Mouse (Mus musculus): ENCODE measurements at regions not wholly inside any gene's neighbourhood (a gene's known extent, or its start where the extent isn't known, plus 50 kb on each side); places are given as distances from the start of the nearest gene placed in this dataset.

GRCm38 (mm10) chr5:101111619-101112018 is 266.1 kb downstream of the Gpat3 start:
- TF ChIP-seq CTCF (conservative IDR thresholded peaks at IDR 0.05; ENCODE audit: insufficient read depth, insufficient read length, low read depth, low read length) (no peak), POLR2A (IDR thresholded peaks at IDR 0.05; ENCODE audit: low read depth, low read length) (no peak)
